Mouse (Mus musculus): ENCODE results near the gene Arid2. TPM values are rescaled to one million over a fixed set of nuclear protein-coding genes. Genes with fewer than 3 reads are reported as not detected.

The Arid2 gene
- polyA plus RNA-seq, 1 experiment from 2014 or later = 7.9 TPM

DNA sequence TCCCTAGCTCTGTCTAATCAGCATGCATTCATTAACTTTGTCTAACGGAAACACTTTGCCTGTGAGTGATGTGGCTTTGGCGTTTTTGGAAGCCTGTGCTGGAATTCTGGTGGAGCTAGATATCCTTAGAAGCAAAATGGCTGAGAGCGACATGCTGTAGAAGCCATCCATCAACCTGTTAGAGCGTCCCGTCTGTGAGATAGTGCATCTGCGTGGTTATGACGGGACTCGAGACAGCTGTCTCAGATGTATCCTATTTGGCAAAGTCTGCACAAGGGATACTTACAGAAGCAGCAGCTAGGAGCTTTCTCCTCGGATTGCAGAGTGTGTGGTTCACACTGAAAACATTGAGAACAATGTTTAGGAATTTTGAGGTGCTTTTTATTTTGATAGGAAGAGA is 64.1 kb downstream of the Arid2 start:
- H3K4me2 ChIP-seq (ENCODE audit: low read depth, low read length) = no peak overlapping the region
- H3K4me3 ChIP-seq (ENCODE audit: low read depth, low read length) = no peak overlapping the region
- H3K36me3 ChIP-seq (ENCODE audit: control insufficient read depth, insufficient read depth) = peaks cover 36% of the 10 kb centered on the region
- H3K27me3 ChIP-seq (ENCODE audit: control insufficient read depth, insufficient read depth, low read depth, low read length) = no peaks in the 10 kb centered on the region
- H3K9me3 ChIP-seq (replicated peaks; ENCODE audit: control insufficient read depth, low read length) = no peaks in the 10 kb centered on the region
- WGBS (ENCODE audit: insufficient replicate concordance) = 85% methylated on average over 9 of the region's 9 CpGs
- no peaks in the 10 kb centered on the region for H3K4me1 ChIP-seq (ENCODE audit: control insufficient read depth, low read depth, low read length)
- no peak for ATAC-seq (ENCODE audit: low read depth)
- no peak overlapping the region for H3K27ac ChIP-seq (ENCODE audit: low read length)
- no peak overlapping the region for H3K9ac ChIP-seq (ENCODE audit: low read depth, low read length)

DNA sequence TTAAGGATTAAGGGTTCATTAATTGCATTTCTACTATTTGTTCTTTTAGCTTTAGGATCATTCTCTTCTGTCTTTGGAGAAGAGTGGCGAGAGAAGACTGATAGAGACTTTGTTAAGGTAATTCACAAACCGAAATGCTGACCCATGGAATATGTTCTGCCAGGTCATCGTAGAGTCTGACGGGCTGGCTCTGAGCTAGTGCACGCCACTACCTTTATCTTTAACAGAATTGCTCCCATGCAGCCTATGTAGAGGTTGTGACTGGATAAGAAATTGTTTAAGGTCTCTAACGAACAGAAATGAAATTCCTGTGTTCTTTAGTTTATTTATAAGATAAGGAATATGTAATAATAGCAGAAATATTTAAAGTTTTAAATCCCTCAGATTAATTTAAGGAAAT is 71.6 kb downstream of the Arid2 start:
- Histone ChIP-seq H3K36me3 (ENCODE audit: control insufficient read depth, insufficient read depth) (peaks cover 23% of the 10 kb centered on the region), H3K4me1 (ENCODE audit: control insufficient read depth, low read depth, low read length) (no peaks in the 10 kb centered on the region), H3K27me3 (ENCODE audit: control insufficient read depth, insufficient read depth, low read depth, low read length) (no peaks in the 10 kb centered on the region), H3K4me3 (ENCODE audit: low read depth, low read length) (no peak overlapping the region), H3K4me2 (ENCODE audit: low read depth, low read length) (no peak overlapping the region), H3K9ac (ENCODE audit: low read depth, low read length) (no peak overlapping the region), H3K27ac (ENCODE audit: low read length) (no peak overlapping the region), H3K9me3 (replicated peaks; ENCODE audit: control insufficient read depth, low read length) (no peaks in the 10 kb centered on the region)
- WGBS (ENCODE audit: insufficient replicate concordance) = 31% methylated on average over 6 of the region's 6 CpGs
- no peak for ATAC-seq (ENCODE audit: low read depth)

DNA sequence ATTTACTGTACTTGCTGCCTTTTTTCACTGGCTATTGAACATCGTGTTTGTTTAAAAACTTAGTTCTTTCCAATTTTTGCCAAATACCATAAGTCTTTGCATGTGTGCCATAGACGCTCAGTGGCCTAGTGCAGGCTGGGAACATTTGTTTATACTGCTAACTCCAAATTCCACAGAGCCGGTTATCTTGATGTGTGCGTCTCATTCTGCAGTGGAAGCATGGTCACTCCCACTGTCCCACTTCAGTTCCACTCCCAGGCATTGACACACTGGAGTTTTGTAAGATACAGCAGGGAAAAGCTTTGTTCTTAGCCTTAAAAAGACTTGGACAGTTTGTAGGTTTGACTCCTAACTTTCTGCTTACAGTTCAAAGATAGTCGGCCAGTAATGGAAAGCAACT is 73.3 kb downstream of the Arid2 start:
- no peak overlapping the region for H3K27ac ChIP-seq (ENCODE audit: low read length)
- no peaks in the 10 kb centered on the region for H3K4me1 ChIP-seq (ENCODE audit: control insufficient read depth, low read depth, low read length)
- no peak for ATAC-seq (ENCODE audit: low read depth)
- H3K4me2 ChIP-seq (ENCODE audit: low read depth, low read length) = no peak overlapping the region
- H3K9ac ChIP-seq (ENCODE audit: low read depth, low read length) = no peak overlapping the region
- H3K4me3 ChIP-seq (ENCODE audit: low read depth, low read length) = no peak overlapping the region
- 75% methylated on average over 5 of the region's 5 CpGs for WGBS (ENCODE audit: insufficient replicate concordance)
- H3K27me3 ChIP-seq (ENCODE audit: control insufficient read depth, insufficient read depth, low read depth, low read length) = no peaks in the 10 kb centered on the region
- no peaks in the 10 kb centered on the region for H3K9me3 ChIP-seq (replicated peaks; ENCODE audit: control insufficient read depth, low read length)
- peaks cover 34% of the 10 kb centered on the region for H3K36me3 ChIP-seq (ENCODE audit: control insufficient read depth, insufficient read depth)

DNA sequence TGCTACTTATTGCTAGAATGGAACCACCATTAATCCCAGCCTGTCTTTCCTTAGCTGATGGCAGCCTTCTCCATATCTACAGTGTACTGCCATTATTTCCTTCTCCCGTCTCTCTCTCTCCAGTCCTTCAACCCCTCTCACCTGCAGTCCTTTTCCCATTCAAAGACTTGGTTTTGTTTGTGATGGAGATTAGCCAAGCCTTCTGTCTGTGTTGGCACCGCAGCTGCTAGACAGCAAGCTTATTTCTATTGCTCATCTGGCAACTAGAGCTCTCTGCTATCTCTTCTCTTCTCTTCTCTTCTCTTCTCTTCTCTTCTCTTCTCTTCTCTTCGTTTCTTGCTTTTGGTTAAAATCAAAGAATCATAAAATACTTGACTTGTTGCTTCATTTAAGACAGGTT is 78.0 kb downstream of the Arid2 start:
- no peaks in the 10 kb centered on the region for H3K9me3 ChIP-seq (replicated peaks; ENCODE audit: control insufficient read depth, low read length)
- H3K9ac ChIP-seq (ENCODE audit: low read depth, low read length) = no peak overlapping the region
- no peaks in the 10 kb centered on the region for H3K27me3 ChIP-seq (ENCODE audit: control insufficient read depth, insufficient read depth, low read depth, low read length)
- H3K4me2 ChIP-seq (ENCODE audit: low read depth, low read length) = no peak overlapping the region
- WGBS (ENCODE audit: insufficient replicate concordance) = 75% methylated on average over 3 of the region's 3 CpGs
- no peaks in the 10 kb centered on the region for H3K4me1 ChIP-seq (ENCODE audit: control insufficient read depth, low read depth, low read length)
- no peak overlapping the region for H3K4me3 ChIP-seq (ENCODE audit: low read depth, low read length)
- peaks cover 53% of the 10 kb centered on the region for H3K36me3 ChIP-seq (ENCODE audit: control insufficient read depth, insufficient read depth)
- ATAC-seq (ENCODE audit: low read depth) = no peak
- H3K27ac ChIP-seq (ENCODE audit: low read length) = no peak overlapping the region

DNA sequence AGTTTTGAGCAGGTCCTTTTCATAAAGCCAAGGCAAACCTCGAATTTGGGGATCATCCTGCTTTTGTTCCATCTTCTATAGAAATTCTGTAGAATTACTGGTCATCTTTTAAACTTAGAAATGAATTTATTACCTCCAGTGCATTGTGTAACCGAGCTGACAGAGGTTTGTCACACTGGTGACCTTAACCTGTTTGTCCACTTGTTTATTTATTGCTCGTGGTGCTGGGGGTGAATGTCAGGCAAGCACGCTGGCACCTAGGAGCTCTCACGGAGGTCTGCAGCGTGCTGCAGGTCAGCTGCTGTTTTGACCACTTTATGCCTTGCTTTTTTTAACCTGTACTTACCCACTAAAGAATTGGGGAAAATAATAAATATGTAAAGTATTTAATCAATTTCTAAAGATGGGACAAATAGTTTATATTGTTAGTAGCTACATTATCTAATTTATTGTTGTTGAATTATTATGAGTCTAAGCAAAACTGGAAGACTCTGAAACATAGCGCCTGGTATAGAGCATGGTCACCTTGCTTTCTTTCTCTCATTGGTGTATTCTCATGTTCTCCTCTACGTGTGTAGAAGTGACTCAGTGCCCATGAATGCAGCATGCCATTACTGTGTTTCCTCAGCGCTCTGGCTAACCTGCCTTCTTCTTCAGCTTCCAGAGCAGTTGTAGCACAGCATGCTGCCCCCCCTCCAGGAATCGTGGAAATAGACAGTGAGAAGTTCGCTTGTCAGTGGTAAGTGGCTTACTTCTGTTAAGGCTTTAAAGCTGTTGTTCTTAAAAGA is 79.1 kb downstream of the Arid2 start:
- no peak overlapping the region for H3K4me3 ChIP-seq (ENCODE audit: low read depth, low read length)
- H3K9ac ChIP-seq (ENCODE audit: low read depth, low read length) = no peak overlapping the region
- no peak overlapping the region for H3K4me2 ChIP-seq (ENCODE audit: low read depth, low read length)
- H3K9me3 ChIP-seq (replicated peaks; ENCODE audit: control insufficient read depth, low read length) = no peaks in the 10 kb centered on the region
- H3K27ac ChIP-seq (ENCODE audit: low read length) = no peak overlapping the region
- 78% methylated on average over 11 of the region's 11 CpGs for WGBS (ENCODE audit: insufficient replicate concordance)
- ATAC-seq (ENCODE audit: low read depth) = no peak
- H3K4me1 ChIP-seq (ENCODE audit: control insufficient read depth, low read depth, low read length) = no peaks in the 10 kb centered on the region
- H3K36me3 ChIP-seq (ENCODE audit: control insufficient read depth, insufficient read depth) = peaks cover 60% of the 10 kb centered on the region
- H3K27me3 ChIP-seq (ENCODE audit: control insufficient read depth, insufficient read depth, low read depth, low read length) = no peaks in the 10 kb centered on the region

DNA sequence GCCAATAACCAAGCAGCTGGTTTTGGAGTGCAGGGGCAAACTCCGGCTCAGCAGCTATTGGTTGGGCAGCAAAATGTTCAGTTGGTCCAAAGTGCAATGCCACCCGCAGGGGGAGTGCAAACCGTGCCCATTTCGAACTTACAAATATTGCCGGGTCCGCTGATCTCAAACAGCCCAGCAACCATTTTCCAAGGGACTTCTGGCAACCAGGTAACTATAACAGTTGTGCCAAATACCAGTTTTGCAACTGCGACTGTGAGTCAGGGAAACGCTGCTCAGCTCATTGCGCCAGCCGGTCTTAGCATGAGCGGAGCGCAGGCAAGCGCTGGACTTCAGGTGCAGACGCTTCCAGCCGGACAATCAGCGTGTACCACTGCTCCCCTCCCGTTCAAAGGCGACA is 84.0 kb downstream of the Arid2 start:
- WGBS (ENCODE audit: insufficient replicate concordance) = 95% methylated on average over 18 of the region's 18 CpGs
- no peak overlapping the region for H3K9ac ChIP-seq (ENCODE audit: low read depth, low read length)
- H3K4me2 ChIP-seq (ENCODE audit: low read depth, low read length) = no peak overlapping the region
- H3K9me3 ChIP-seq (replicated peaks; ENCODE audit: control insufficient read depth, low read length) = no peaks in the 10 kb centered on the region
- H3K4me3 ChIP-seq (ENCODE audit: low read depth, low read length) = no peak overlapping the region
- no peak overlapping the region for H3K27ac ChIP-seq (ENCODE audit: low read length)
- no peaks in the 10 kb centered on the region for H3K27me3 ChIP-seq (ENCODE audit: control insufficient read depth, insufficient read depth, low read depth, low read length)
- H3K36me3 ChIP-seq (ENCODE audit: control insufficient read depth, insufficient read depth) = peaks cover 44% of the 10 kb centered on the region
- ATAC-seq (ENCODE audit: low read depth) = no peak
- H3K4me1 ChIP-seq (ENCODE audit: control insufficient read depth, low read depth, low read length) = no peaks in the 10 kb centered on the region

DNA sequence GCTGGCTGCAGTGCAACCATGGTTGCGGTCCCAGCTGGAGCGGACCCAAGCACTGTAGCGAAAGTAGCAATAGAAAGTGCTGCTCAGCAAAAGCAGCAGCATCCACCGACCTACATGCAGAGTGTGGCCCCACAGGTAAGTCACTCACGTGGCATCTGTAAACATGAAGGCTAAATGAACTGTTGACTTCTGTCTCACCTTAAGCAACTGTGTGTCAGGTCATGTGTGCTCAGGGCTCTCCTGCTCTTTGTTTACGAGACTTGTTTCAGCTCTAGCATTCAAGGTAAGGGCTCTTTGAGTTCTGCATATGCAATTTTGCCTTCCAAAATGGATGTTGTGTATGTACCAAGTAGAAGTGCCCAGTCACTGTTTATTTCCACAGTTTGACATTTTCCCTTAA is 85.3 kb downstream of the Arid2 start:
- 87% methylated on average over 6 of the region's 6 CpGs for WGBS (ENCODE audit: insufficient replicate concordance)
- no peak for ATAC-seq (ENCODE audit: low read depth)
- H3K4me2 ChIP-seq (ENCODE audit: low read depth, low read length) = no peak overlapping the region
- H3K4me3 ChIP-seq (ENCODE audit: low read depth, low read length) = no peak overlapping the region
- no peak overlapping the region for H3K27ac ChIP-seq (ENCODE audit: low read length)
- no peaks in the 10 kb centered on the region for H3K9me3 ChIP-seq (replicated peaks; ENCODE audit: control insufficient read depth, low read length)
- peaks cover 48% of the 10 kb centered on the region for H3K36me3 ChIP-seq (ENCODE audit: control insufficient read depth, insufficient read depth)
- no peaks in the 10 kb centered on the region for H3K27me3 ChIP-seq (ENCODE audit: control insufficient read depth, insufficient read depth, low read depth, low read length)
- H3K9ac ChIP-seq (ENCODE audit: low read depth, low read length) = no peak overlapping the region
- H3K4me1 ChIP-seq (ENCODE audit: control insufficient read depth, low read depth, low read length) = no peaks in the 10 kb centered on the region

DNA sequence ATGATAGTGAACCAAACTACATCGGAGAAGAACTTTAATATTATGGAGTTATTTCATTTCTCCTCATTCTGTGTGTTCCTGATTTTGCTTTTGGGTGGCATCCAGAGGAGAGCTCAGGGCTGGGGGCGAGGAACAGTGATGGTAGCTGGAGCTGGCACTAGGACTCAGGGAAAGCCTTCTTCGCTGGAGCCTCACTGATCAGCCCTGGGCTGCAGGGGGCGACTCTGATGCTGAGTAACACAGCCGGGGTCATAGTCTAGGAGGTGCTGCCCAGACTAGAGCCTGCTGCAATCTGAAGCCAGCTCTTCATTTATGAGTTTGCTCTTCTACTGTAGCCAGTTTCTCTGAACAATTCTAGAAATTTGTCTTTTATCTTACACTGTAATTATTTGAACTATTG is 85.8 kb downstream of the Arid2 start:
- 0 out of 2 replicates have a peak, but pooled peaks have one; percentile 45 for ATAC-seq (ENCODE audit: low read depth)
- no peak overlapping the region for H3K9ac ChIP-seq (ENCODE audit: low read depth, low read length)

DNA sequence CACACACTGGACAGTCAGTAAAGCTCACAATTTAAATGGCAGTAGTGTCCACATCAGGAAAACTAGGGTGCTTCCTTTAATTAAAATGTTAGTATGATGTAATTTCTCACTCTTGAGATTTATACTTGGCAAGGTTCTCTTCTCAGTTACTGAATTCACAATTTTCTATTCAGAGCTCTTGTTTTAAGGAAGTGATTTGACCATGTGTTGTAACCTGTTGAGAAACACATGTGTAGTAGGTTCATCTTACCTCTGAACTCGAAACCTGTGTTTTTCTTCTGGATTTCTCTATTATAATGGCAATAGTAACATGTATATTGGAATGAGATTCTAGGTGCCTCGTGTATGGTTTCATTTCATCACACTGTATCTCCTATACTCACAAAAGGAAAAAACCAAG is 88.9 kb downstream of the Arid2 start:
- H3K9ac ChIP-seq (ENCODE audit: low read depth, low read length) = no peak overlapping the region
- H3K9me3 ChIP-seq (replicated peaks; ENCODE audit: control insufficient read depth, low read length) = no peaks in the 10 kb centered on the region
- no peak overlapping the region for H3K27ac ChIP-seq (ENCODE audit: low read length)
- ATAC-seq (ENCODE audit: low read depth) = no peak
- H3K36me3 ChIP-seq (ENCODE audit: control insufficient read depth, insufficient read depth) = peaks cover 31% of the 10 kb centered on the region
- no peaks in the 10 kb centered on the region for H3K27me3 ChIP-seq (ENCODE audit: control insufficient read depth, insufficient read depth, low read depth, low read length)
- H3K4me2 ChIP-seq (ENCODE audit: low read depth, low read length) = no peak overlapping the region
- no peak overlapping the region for H3K4me3 ChIP-seq (ENCODE audit: low read depth, low read length)
- 79% methylated on average over 2 of the region's 2 CpGs for WGBS (ENCODE audit: insufficient replicate concordance)
- no peaks in the 10 kb centered on the region for H3K4me1 ChIP-seq (ENCODE audit: control insufficient read depth, low read depth, low read length)

More for the DNA sequence above, 85.8 kb downstream of the Arid2 start:
- Histone ChIP-seq H3K4me3 (ENCODE audit: low read depth, low read length) (no peak overlapping the region), H3K4me1 (ENCODE audit: control insufficient read depth, low read depth, low read length) (no peaks in the 10 kb centered on the region), H3K36me3 (ENCODE audit: control insufficient read depth, insufficient read depth) (peaks cover 50% of the 10 kb centered on the region), H3K4me2 (ENCODE audit: low read depth, low read length) (no peak overlapping the region), H3K27me3 (ENCODE audit: control insufficient read depth, insufficient read depth, low read depth, low read length) (no peaks in the 10 kb centered on the region), H3K9me3 (replicated peaks; ENCODE audit: control insufficient read depth, low read length) (no peaks in the 10 kb centered on the region), H3K27ac (ENCODE audit: low read length) (no peak overlapping the region)
- 74% methylated on average over 5 of the region's 5 CpGs for WGBS (ENCODE audit: insufficient replicate concordance)
